Mouse (Mus musculus) heart, adult 11 months (tissue): ENCODE measurements around the gene Prss8.

ENCODE experiments used
- DNase-seq: peaks from one replicate; pipeline ENCODE4 v3.0.0; 2022

The Prss8 gene

DNA sequence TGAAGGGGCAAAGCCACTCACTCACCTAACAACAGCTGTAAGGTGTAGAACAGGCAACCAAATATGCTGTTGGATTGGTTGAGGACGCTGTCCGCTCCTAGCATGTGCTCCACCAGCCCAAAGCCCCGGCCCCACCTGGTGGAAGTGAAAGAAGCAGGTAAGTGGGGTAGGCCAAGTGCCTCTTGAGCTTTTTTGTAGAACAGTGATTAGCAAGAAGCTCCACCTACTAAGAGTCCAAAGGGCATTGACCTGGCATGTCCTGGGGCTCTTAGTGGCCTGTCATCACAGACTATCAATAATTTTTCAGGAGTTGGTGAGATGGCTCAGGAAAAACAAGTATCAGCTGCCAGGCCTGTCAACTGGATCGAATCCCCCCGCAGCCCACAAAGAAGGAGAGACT is 35.4 kb downstream of the Prss8 start:
- DNase-seq, result no peak

DNA sequence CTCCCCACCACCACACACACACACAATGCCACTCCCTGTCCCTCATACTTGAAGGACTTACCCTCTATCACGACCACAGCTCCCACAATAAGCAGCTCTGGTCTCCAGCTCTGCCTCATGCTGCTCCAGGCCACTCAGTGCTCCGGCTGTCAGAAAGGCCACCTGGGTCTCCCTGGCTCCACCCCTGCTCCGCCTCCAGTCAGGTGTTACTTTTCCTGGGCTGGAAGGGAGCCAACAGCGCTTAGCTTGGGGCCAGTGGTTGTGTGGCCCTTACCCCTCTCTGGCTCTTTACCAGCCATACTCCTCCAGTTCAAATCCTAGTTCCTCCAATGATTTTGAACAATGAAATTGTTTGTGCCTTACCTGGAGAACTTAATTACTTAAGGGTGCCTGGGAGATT is 39.1 kb downstream of the Prss8 start, which contains the start of gene Prss53:
Gene Prss53 (minus strand): TSS at position 173 of the 400 bp plus-strand sequence.
- no peak for DNase-seq

DNA sequence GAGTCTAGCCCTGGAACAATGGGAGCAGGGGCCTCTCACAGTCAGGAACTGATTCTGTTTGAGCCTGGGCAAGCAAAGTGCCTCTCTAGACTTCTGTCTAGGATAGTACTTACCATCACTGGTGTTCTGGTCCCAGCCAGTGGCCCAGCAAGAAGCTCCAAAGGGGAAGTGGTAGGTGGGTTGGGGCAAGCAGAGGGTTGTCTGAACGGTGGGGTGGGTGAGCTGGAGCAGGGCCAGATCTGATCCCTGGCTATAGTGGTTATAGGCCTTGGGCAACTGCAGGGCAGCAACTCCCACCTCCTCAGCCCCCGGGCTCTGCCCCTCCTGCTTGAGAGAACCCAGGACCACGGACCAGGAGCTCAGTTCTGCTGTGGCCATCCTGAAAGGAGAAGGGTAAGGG is 41.1 kb downstream of the Prss8 start:
- DNase-seq, result peak; percentile 85

DNA sequence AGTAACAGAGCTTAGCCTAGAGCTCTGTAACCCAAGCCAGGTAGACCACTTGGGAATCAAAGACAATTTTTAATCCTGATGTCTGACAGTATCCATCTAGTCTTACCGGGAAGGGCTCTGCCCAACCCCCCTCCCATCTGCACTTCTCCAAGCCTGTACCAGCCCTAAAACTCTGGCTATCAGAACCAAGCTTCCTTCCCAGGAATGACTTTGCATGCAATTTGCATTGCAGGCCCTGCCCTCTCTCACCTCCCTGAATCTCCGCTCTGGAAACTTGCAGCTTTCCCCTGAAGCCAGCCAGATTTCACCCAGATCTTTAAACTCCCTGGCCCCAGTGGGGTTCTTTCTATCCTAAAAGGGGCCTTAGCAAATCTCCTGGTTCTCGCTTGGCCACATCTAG is 42.1 kb downstream of the Prss8 start:
- DNase-seq, result no peak

DNA sequence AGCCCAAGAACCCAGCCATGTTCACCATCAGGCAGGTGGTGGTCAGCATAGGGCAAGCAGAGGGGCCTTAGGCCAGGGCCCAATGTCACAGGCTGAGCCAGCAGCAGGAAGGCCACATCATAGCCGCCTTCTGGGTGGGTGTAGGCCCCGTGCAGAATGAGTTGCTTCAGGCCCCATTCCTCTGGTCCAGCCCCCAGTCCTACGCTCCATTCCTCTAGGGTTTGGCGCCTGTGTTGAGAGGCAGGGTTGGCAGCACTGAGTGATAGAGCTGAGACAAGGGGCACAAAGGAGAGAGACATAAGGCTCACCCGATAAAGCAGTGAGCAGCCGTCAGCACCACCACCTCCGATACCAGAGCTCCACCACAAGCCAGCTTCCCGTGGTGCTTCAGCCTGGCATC is 42.7 kb downstream of the Prss8 start:
- peak; percentile 91 for DNase-seq

DNA sequence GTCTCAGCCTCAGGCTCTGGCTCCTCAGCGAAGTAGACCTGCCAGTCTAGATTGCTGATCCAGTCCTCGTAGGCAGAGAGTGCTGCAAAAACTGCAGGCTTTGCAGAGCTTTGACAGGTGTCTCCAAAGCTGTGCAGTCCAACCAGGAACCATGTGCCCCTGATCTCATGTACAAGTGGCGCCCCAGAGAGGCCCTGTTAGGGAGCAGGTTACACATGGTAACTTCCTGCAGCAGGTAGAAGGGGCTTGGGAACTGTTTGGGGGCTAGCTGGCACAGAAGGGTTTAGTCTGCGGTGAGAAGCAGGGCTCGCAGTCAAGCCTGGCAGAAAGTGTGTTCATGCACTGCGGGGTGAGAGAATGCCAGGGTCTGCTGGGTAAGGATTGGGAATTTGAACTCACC is 43.4 kb downstream of the Prss8 start:
- DNase-seq, result peak; percentile 90

DNA sequence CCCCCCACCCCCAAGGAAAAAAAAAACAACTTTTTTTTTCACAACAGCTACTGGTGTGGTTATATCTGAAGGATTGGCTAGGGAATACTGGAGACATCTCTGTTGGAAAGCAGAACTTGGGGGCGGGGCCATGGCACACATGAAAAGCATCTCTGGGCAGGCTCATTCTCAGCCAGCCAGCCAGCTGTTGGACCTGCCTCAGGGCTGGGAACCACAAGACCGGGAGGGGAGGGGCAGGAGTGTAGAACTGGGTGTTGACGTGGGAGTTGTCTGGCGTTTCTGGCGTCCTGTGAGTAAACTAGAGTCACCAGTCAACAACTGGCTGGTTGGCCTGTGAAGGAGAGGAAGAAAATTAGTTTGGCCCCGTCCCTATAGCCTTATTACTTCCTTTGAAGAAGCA is 44.0 kb downstream of the Prss8 start:
- peak; percentile 99 for DNase-seq

DNA sequence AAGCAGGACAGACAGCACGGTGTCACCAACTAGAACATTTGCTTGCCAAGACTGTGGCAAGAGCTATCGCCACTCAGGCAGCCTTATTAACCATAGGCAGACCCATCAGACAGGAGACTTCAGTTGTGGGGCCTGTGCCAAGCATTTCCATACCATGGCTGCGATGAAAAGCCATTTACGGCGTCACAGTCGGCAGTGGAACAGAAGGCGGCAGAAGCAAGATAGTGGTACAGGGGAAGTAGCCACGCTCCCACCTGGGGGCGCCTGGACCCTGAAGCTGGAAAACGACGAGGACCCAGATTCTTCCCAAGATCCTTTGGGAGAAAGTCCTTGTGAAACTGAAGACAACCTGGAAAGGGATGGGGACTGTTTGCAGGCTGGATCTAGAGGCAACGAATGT is 49.5 kb downstream of the Prss8 start:
- peak; percentile 91 for DNase-seq

DNA sequence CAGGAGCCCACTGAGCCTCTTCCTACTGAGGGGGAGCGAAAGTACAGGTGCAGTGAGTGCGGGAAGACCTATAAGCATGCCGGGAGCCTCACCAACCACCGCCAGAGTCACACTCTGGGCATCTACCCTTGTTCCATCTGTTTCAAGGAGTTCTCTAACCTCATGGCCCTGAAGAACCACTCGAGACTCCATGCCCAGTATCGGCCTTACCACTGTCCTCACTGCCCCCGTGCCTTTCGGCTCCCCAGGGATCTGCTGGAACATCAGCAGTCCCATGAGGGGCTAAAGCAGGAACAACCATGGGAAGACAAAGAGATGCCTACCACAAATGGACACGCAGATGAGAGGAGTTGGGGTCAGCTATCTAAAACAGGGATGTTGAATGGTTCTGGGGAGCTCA is 50.6 kb downstream of the Prss8 start:
- peak; percentile 92 for DNase-seq

DNA sequence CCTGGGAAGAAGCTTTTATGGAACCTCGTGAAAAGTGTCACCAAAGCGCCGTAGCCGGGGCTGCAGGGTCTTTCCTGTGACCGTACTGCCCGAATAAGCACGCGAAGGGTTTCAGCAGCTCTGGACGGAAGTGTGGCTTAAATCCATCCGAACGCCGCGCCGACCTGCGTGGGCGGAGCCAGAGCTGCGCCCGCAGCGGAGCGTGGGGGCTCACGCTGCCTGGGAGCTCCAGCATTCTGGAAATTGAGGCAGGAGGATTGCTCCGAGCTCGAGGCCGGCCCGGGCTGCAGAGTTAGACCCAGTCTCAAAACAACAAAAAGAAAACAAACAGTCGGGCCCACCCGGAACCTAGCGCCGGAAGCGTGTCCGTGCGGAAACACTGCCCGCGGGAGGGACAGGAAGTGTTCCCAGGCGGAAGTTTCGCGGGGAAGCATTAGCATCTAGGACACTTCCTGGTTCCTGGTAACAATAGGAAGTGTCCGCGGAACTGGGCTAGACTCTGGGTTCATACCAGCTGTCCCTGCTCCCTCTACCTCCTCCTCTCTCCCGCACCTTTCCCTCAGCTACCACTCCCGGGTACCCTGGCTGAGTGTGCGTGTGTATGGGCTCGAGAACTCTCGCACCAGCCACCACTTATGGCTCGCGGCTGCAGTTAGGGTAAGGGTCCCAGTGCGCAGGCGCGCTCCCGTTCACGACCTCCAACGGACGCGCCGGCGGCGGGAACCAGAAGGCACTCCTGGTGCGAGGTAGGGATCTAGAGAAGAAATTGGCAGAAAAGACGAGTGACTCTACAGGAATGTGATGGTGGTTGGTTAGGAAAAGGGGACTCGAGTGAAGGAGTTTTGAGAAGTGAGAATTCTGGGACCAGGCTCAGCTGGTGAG is 53.2 kb downstream of the Prss8 start, which contains the start of gene Zfp668:
Gene Zfp668 (minus strand): TSS at position 362 of the 882 bp plus-strand sequence.
- peak; percentile 99 for DNase-seq

DNA sequence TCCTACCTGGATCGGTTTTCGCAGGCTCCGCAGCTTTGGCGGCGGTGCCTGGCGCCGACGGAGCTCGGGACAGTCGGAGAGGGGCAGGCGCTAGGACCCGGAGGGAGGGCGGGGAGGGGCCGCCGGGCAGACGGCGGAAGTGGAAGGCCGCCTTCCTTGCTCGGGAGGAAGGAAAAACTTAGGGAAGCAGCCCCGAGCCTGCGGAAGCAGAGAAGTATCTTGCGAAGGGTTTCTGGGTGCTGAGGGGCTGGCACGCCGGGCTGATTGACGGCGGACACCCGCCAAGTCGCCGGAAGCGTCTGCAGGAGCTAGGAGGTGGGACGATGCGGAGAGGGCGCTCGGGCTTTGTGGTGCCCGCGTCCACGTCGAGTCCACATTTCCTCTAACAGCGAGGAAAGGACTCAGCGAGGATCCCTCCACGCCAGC is 53.9 kb downstream of the Prss8 start, which contains the start of gene Zfp646:
Gene Zfp646 (plus strand): TSS at position 181 of the 426 bp plus-strand sequence.
- peak; percentile 98 for DNase-seq
